Mouse (Mus musculus) lung, adult 2 months (tissue): ENCODE data around the gene Msl2. TPM values are rescaled to one million over a fixed set of nuclear protein-coding genes. Genes with fewer than 3 reads are reported as not detected.

ENCODE experiments used
- DNase-seq: peaks from one replicate; pipeline ENCODE4 v3.0.0; 2022
- H3K4me1 ChIP-seq: fragments of 200-500 bp; 2 replicates; pipeline ENCODE4 v1.6.1; 2011; ENCODE audit warnings: low read length; ENCODE audit not compliant: control insufficient read depth, insufficient read depth
- H3K4me3 ChIP-seq: fragments of 200-500 bp; replicated peaks from 2 replicates; pipeline ENCODE3; 2011; ENCODE audit warnings: low read depth, mild to moderate bottlenecking, control low read depth, low read length; ENCODE audit errors: extremely low read depth
- CTCF ChIP-seq: fragments of 200-500 bp; IDR thresholded peaks from 2 replicates; pipeline ENCODE4 v1.5.1; 2011; ENCODE audit warnings: mild to moderate bottlenecking, low read length, control low read depth; ENCODE audit not compliant: insufficient read depth
- POLR2A ChIP-seq: fragments of 200-500 bp; IDR thresholded peaks from 2 replicates; pipeline ENCODE4 v1.6.1; 2011; ENCODE audit warnings: low read depth, mild to moderate bottlenecking, control low read depth, low read length, borderline replicate concordance; ENCODE audit errors: extremely low read depth
- WGBS: fragments of 180-500 bp; shearing (Covaris S2); methylation state at CpG from one replicate; pipeline ENCODE4 v1.1.7; 2018; 5-methylcytosine and 5-hydroxymethylcytosine counted together
- polyA plus RNA-seq: library from polyadenylated mRNA; depleted of rRNA; stranded (reverse); fragments of >200 nt; gene quantifications from 2 replicates; pipeline ENCODE4 v1.2.3, GENCODE M21; 2012; rRNA removed

Msl2 gene
- polyA plus RNA-seq, 1 experiment: 28.4 TPM

- DNase-seq: no peak
- 71% methylated on average over 4 of the region's 4 CpGs for WGBS
- H3K4me1 ChIP-seq: peaks cover 4% of the 10 kb centered on the region; the same call in 1 of the 2 replicates
- TF ChIP-seq POLR2A: no peak
- TF ChIP-seq CTCF: no peak
- H3K4me3 ChIP-seq: no peak overlapping the region
Measured at GRCm38 (mm10) chr9:101113317-101113716, 39.4 kb downstream of the Msl2 start.

GRCm38 (mm10) chr9:101114182-101114884, 40.4 kb downstream of the Msl2 start:
- TF ChIP-seq CTCF (no peak), POLR2A (no peak)
- no peak overlapping the region for H3K4me3 ChIP-seq
- peaks cover 4% of the 10 kb centered on the region; the same call in 1 of the 2 replicates for H3K4me1 ChIP-seq
- 81% methylated on average over 8 of the region's 8 CpGs for WGBS
- no peak for DNase-seq

GRCm38 (mm10) chr9:101143635-101144034, 69.7 kb downstream of the Msl2 start:
- no peak for TF ChIP-seq POLR2A
- no peak for TF ChIP-seq CTCF
- 86% methylated on average over 4 of the region's 4 CpGs for WGBS

GRCm38 (mm10) chr9:101152872-101153271, 79.0 kb downstream of the Msl2 start:
- H3K4me3 ChIP-seq: no peak overlapping the region
- 60% methylated on average over 5 of the region's 5 CpGs for WGBS
- no peak for DNase-seq
- H3K4me1 ChIP-seq: no peaks in the 10 kb centered on the region
- TF ChIP-seq POLR2A (no peak), CTCF (no peak)

More at GRCm38 (mm10) chr9:101143635-101144034, 69.7 kb downstream of the Msl2 start:
- no peak overlapping the region for H3K4me3 ChIP-seq
- no peaks in the 10 kb centered on the region for H3K4me1 ChIP-seq
- no peak for DNase-seq

Other genes starting within 250 kb of the Msl2 start
- 50.1 and 63.8 TPM in 2 replicates for gene Pccb, start 39.2 kb upstream of the Msl2 start, polyA plus RNA-seq
- gene Ppp2r3a, start 177.7 kb downstream of the Msl2 start, polyA plus RNA-seq: 2.8 and 6.7 TPM in 2 replicates